Mouse (Mus musculus) MEL (cell line): Measurements from ENCODE around the gene Gckr. TPM values are rescaled to one million over a fixed set of nuclear protein-coding genes. Genes with fewer than 3 reads are reported as not detected.

Experiments used
- DNase-seq: peaks from one replicate; pipeline ENCODE4 v3.0.0; 2011; ENCODE audit warnings: low read depth, low spot score
- H3K27ac ChIP-seq: 2 replicates; pipeline ENCODE4 v1.5.1; 2012; ENCODE audit warnings: low read depth, mild to moderate bottlenecking, control low read depth, low read length, moderate library complexity; ENCODE audit not compliant: control insufficient read depth
- H3K27me3 ChIP-seq, 2 experiments: fragments of 150-350 bp in 1 of 2; sonication (generic) in 1 of 2; 2 replicates each; pipeline ENCODE4 v1.6.1; 2012; ENCODE audit warnings: low read length in 2 of 2, mild to moderate bottlenecking in 2 of 2, improper control_type of control experiment in 1 of 2, moderate library complexity in 1 of 2; ENCODE audit not compliant: insufficient read depth in 2 of 2, control insufficient read depth in 1 of 2
- H3K36me3 ChIP-seq, 2 experiments: 2 replicates each; pipeline ENCODE4 v1.6.1; 2012 to 2014; ENCODE audit warnings: low read length in 2 of 2, improper control_type of control experiment in 1 of 2, inconsistent platforms in 1 of 2, mild to moderate bottlenecking in 1 of 2; ENCODE audit not compliant: insufficient read depth in 2 of 2, control insufficient read depth in 1 of 2
- H3K4me1 ChIP-seq, 2 experiments: fragments of 150-350 bp in 1 of 2; sonication (generic) in 1 of 2; 2 replicates each; pipeline ENCODE4 v1.6.1; 2012; ENCODE audit warnings: low read length in 2 of 2, improper control_type of control experiment in 1 of 2, mild to moderate bottlenecking in 1 of 2; ENCODE audit not compliant: insufficient read depth in 2 of 2, control insufficient read depth in 1 of 2
- H3K4me3 ChIP-seq, 2 experiments: fragments of 150-350 bp in 1 of 2; sonication (generic) in 1 of 2; 2 replicates each; pipeline ENCODE4 v1.5.1; 2012; ENCODE audit warnings: low read depth in 2 of 2, low read length in 2 of 2, mild to moderate bottlenecking in 2 of 2, moderate library complexity in 2 of 2, control low read depth in 1 of 2, improper control_type of control experiment in 1 of 2; ENCODE audit not compliant: control insufficient read depth in 1 of 2, insufficient read depth in 1 of 2
- H3K79me2 ChIP-seq: 2 replicates; pipeline ENCODE4 v1.6.1; 2012; ENCODE audit warnings: mild to moderate bottlenecking, low read length, moderate library complexity; ENCODE audit not compliant: control insufficient read depth, poor library complexity, insufficient read depth
- H3K9ac ChIP-seq: 2 replicates; pipeline ENCODE4 v1.6.1; 2012; ENCODE audit warnings: low read depth, mild to moderate bottlenecking, control low read depth, low read length, moderate library complexity; ENCODE audit not compliant: control insufficient read depth, poor library complexity, severe bottlenecking
- H3K9me3 ChIP-seq: fragments of 150-350 bp; sonication (generic); replicated peaks from 2 replicates; pipeline ENCODE4 v1.6.1; 2012; ENCODE audit warnings: mild to moderate bottlenecking, low read length, improper control_type of control experiment, moderate library complexity; ENCODE audit not compliant: insufficient read depth
- BHLHE40 ChIP-seq: IDR thresholded peaks from 2 replicates; pipeline ENCODE4 v1.6.1; 2012; ENCODE audit warnings: low read depth, mild to moderate bottlenecking, inconsistent platforms, low read length, improper control_type of control experiment, borderline replicate concordance
- CHD1 ChIP-seq: IDR thresholded peaks from 2 replicates; pipeline ENCODE4 v1.6.1; 2012; ENCODE audit warnings: low read depth, mild to moderate bottlenecking, inconsistent platforms, low read length, improper control_type of control experiment
- CTCF ChIP-seq, 3 experiments: IDR thresholded peaks in 2 of 3; conservative IDR thresholded peaks in 1 of 3; 2 replicates each; pipeline ENCODE4 v1.5.1; 2011 to 2012; ENCODE audit warnings: low read length in 3 of 3, low read depth in 2 of 3, mild to moderate bottlenecking in 2 of 3, improper control_type of control experiment in 1 of 3, inconsistent platforms in 1 of 3, mixed read lengths in 1 of 3, moderate library complexity in 1 of 3; ENCODE audit not compliant: control insufficient read depth in 1 of 3, insufficient read depth in 1 of 3, poor library complexity in 1 of 3, severe bottlenecking in 1 of 3
- E2F4 ChIP-seq: IDR thresholded peaks from 2 replicates; pipeline ENCODE4 v1.6.1; 2011; ENCODE audit warnings: low read depth, low read length, improper control_type of control experiment, borderline replicate concordance
- ELF1 ChIP-seq: IDR thresholded peaks from 2 replicates; pipeline ENCODE4 v1.6.1; 2014; ENCODE audit warnings: low read depth, mild to moderate bottlenecking, inconsistent platforms, low read length, improper control_type of control experiment, moderate library complexity
- EP300 ChIP-seq, 2 experiments: IDR thresholded peaks; 2 replicates each; pipeline ENCODE4 v1.6.1; 2011; ENCODE audit warnings: improper control_type of control experiment in 2 of 2, low read length in 2 of 2, low read depth in 1 of 2, mild to moderate bottlenecking in 1 of 2
- GABPA ChIP-seq: IDR thresholded peaks from 2 replicates; pipeline ENCODE4 v1.6.1; 2012; ENCODE audit warnings: low read depth, mild to moderate bottlenecking, inconsistent platforms, low read length, improper control_type of control experiment, moderate library complexity
- GATA1 ChIP-seq: IDR thresholded peaks from 2 replicates; pipeline ENCODE4 v1.6.1; 2011; ENCODE audit warnings: low read depth, low read length, improper control_type of control experiment
- HCFC1 ChIP-seq: IDR thresholded peaks from 2 replicates; pipeline ENCODE4 v1.6.1; 2012; ENCODE audit warnings: low read depth, mild to moderate bottlenecking, inconsistent platforms, low read length, improper control_type of control experiment, moderate library complexity
- KAT2A ChIP-seq: conservative IDR thresholded peaks from 2 replicates; pipeline ENCODE4 v1.6.1; 2012; ENCODE audit warnings: low read depth, low read length, improper control_type of control experiment, inconsistent platforms
- MXI1 ChIP-seq: IDR thresholded peaks from 2 replicates; pipeline ENCODE4 v1.6.1; 2011; ENCODE audit warnings: mild to moderate bottlenecking, low read depth, low read length, improper control_type of control experiment
- MYC ChIP-seq: IDR thresholded peaks from 2 replicates; pipeline ENCODE4 v1.6.1; 2011; ENCODE audit warnings: low read depth, mild to moderate bottlenecking, low read length, improper control_type of control experiment, moderate library complexity
- NRF1 ChIP-seq: IDR thresholded peaks from 2 replicates; pipeline ENCODE4 v1.6.1; 2014; ENCODE audit warnings: low read depth, mild to moderate bottlenecking, inconsistent platforms, low read length, improper control_type of control experiment, moderate library complexity; ENCODE audit not compliant: poor library complexity, insufficient read depth, severe bottlenecking
- POLR2A ChIP-seq, 2 experiments: IDR thresholded peaks; 2 replicates each; pipeline ENCODE4 v1.6.1; 2011 to 2012; ENCODE audit warnings: low read length in 2 of 2, mild to moderate bottlenecking in 2 of 2, control low read depth in 1 of 2, improper control_type of control experiment in 1 of 2, low read depth in 1 of 2, moderate library complexity in 1 of 2; ENCODE audit not compliant: control insufficient read depth in 1 of 2, insufficient read depth in 1 of 2, poor library complexity in 1 of 2
- POLR2AphosphoS2 ChIP-seq: IDR thresholded peaks from 2 replicates; pipeline ENCODE4 v1.6.1; 2011; ENCODE audit warnings: low read length, improper control_type of control experiment
- RAD21 ChIP-seq: IDR thresholded peaks from 2 replicates; pipeline ENCODE4 v1.6.1; 2011; ENCODE audit warnings: mild to moderate bottlenecking, low read depth, low read length, improper control_type of control experiment
- RCOR1 ChIP-seq: IDR thresholded peaks from 2 replicates; pipeline ENCODE4 v1.6.1; 2012; ENCODE audit warnings: low read depth, mild to moderate bottlenecking, inconsistent platforms, low read length, improper control_type of control experiment
- SIN3A ChIP-seq: IDR thresholded peaks from 2 replicates; pipeline ENCODE4 v1.6.1; 2012; ENCODE audit warnings: low read length, improper control_type of control experiment, inconsistent platforms
- SMC3 ChIP-seq: IDR thresholded peaks from 2 replicates; pipeline ENCODE4 v1.6.1; 2011; ENCODE audit warnings: low read depth, low read length, improper control_type of control experiment
- TCF12 ChIP-seq: IDR thresholded peaks from 2 replicates; pipeline ENCODE4 v1.6.1; 2014; ENCODE audit warnings: low read depth, mild to moderate bottlenecking, inconsistent platforms, low read length, improper control_type of control experiment, moderate library complexity
- UBTF ChIP-seq: IDR thresholded peaks from 2 replicates; pipeline ENCODE4 v1.6.1; 2012; ENCODE audit warnings: low read depth, mild to moderate bottlenecking, inconsistent platforms, low read length, improper control_type of control experiment, moderate library complexity, borderline replicate concordance; ENCODE audit not compliant: insufficient read depth
- USF1 ChIP-seq: IDR thresholded peaks from 2 replicates; pipeline ENCODE4 v1.6.1; 2014; ENCODE audit warnings: low read depth, mild to moderate bottlenecking, inconsistent platforms, low read length, improper control_type of control experiment, moderate library complexity
- USF2 ChIP-seq, 2 experiments: IDR thresholded peaks; 2 replicates each; pipeline ENCODE4 v1.6.1; 2011 to 2012; ENCODE audit warnings: improper control_type of control experiment in 2 of 2, low read length in 2 of 2, borderline replicate concordance in 1 of 2, inconsistent platforms in 1 of 2, low read depth in 1 of 2, mild to moderate bottlenecking in 1 of 2; ENCODE audit not compliant: insufficient read depth in 1 of 2
- ZC3H11A ChIP-seq: IDR thresholded peaks from 2 replicates; pipeline ENCODE4 v1.6.1; 2012; ENCODE audit warnings: low read depth, mild to moderate bottlenecking, inconsistent platforms, low read length, improper control_type of control experiment
- ZKSCAN1 ChIP-seq: IDR thresholded peaks from 2 replicates; pipeline ENCODE4 v1.6.1; 2012; ENCODE audit warnings: low read depth, mild to moderate bottlenecking, inconsistent platforms, low read length, improper control_type of control experiment, moderate library complexity
- ZMIZ1 ChIP-seq: IDR thresholded peaks from 2 replicates; pipeline ENCODE4 v1.6.1; 2012; ENCODE audit warnings: low read depth, mild to moderate bottlenecking, inconsistent platforms, low read length, improper control_type of control experiment, moderate library complexity
- polyA plus RNA-seq, 2 experiments: library from polyadenylated mRNA; stranded (reverse) in 1 of 2; unstranded in 1 of 2; fragments of >175 nt in 1 of 2; fragments of >200 nt in 1 of 2; gene quantifications; 2 replicates each; pipeline versions ENCODE4 v1.2.1 to v1.2.4; 2012; ENCODE audit warnings: low replicate concordance in 2 of 2, low read depth in 1 of 2; ENCODE audit not compliant: insufficient read length in 2 of 2, insufficient read depth in 1 of 2, missing spikeins in 1 of 2
- total RNA-seq: library from RNA; depleted of rRNA; stranded (reverse); fragments of 300-350 nt; gene quantifications from 2 replicates; pipeline ENCODE4 v1.2.3, GENCODE M21; 2012

Gckr gene
- total and polyA plus RNA-seq, 3 experiments: 0.04 to 0.19 TPM; not detected in 1

DNA sequence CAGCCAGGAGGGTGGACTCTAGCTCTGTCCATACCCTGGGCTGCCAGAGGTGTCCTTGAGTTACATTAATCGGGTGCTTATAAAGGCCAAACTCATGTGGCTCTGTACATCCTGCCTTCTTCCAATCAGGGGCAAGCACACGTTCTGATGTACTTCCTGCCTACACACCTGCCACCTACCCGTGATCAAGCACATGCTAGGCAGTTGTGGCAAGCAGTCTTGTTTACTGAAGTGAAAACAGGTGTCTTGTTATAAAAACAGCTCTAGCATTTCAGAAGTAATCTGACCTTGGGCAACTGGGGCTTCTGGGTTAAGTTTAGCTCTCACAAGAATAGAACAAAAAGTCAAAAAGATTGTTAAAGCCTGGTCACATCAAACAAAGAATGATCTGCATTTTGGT is 26.8 kb downstream of the Gckr start:
- H3K27me3 ChIP-seq: no peaks in the 10 kb centered on the region; a peak in 2 of 4 replicates
- no peak for DNase-seq
- H3K4me1 ChIP-seq: no peaks in the 10 kb centered on the region

DNA sequence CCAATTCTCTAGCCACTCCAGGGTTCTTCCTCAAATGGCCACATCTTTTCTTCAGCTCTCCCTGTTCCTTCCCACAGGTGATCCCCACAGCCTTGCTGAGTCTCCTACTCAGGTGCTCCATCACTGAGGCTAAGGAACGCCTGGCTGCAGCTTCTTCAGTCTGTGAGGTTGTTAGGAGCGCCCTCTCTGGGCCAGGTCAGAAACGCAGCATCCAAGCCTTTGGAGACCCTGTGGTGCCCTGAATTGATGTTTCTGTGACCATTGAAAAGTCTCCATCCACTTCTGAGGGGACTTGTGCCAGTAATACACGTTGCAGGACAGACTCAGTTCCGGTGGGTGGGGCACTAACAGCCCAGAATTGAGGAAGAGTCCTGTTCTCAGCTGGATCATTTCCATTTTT is 29.6 kb downstream of the Gckr start:
- no peak overlapping the region for H3K27ac ChIP-seq
- no peaks in the 10 kb centered on the region for H3K9me3 ChIP-seq
- no peak for TF ChIP-seq BHLHE40
- no peak for TF ChIP-seq RCOR1
- TF ChIP-seq ELF1: no peak
- TF ChIP-seq USF1: no peak
- no peak for TF ChIP-seq ZMIZ1
- no peak for TF ChIP-seq UBTF
- peak; percentile 6; the same call in 1 of the 2 replicates for TF ChIP-seq RAD21
- TF ChIP-seq CTCF (IDR thresholded peaks at IDR 0.05 in 2 of 3, conservative IDR thresholded peaks at IDR 0.05 in 1 of 3; ENCODE audit: control insufficient read depth in 1 of 3, insufficient read depth in 1 of 3, low read depth in 2 of 3, low read length in 3 of 3, poor library complexity in 1 of 3, severe bottlenecking in 1 of 3): peak; percentile 21 to 29 (median 24); a peak in 4 of 6 replicates
- no peak for TF ChIP-seq USF2 (IDR thresholded peaks at IDR 0.05; ENCODE audit: borderline replicate concordance in 1 of 2, insufficient read depth in 1 of 2, low read depth in 1 of 2, low read length in 2 of 2)
- TF ChIP-seq CHD1: no peak
- no peaks in the 10 kb centered on the region for H3K79me2 ChIP-seq
- no peak overlapping the region for H3K9ac ChIP-seq
- no peaks in the 10 kb centered on the region; a peak in 2 of 4 replicates for H3K27me3 ChIP-seq
- DNase-seq: no peak
- no peaks in the 10 kb centered on the region for H3K4me1 ChIP-seq
- no peak overlapping the region for H3K4me3 ChIP-seq
- H3K36me3 ChIP-seq: no peaks in the 10 kb centered on the region

More for the DNA sequence above, 26.8 kb downstream of the Gckr start:
- Histone ChIP-seq H3K36me3 (no peaks in the 10 kb centered on the region), H3K9ac (no peak overlapping the region), H3K9me3 (no peaks in the 10 kb centered on the region), H3K4me3 (no peak overlapping the region), H3K27ac (no peak overlapping the region), H3K79me2 (no peaks in the 10 kb centered on the region)
- TF ChIP-seq POLR2AphosphoS2: no peak
- TF ChIP-seq RCOR1: no peak

DNA sequence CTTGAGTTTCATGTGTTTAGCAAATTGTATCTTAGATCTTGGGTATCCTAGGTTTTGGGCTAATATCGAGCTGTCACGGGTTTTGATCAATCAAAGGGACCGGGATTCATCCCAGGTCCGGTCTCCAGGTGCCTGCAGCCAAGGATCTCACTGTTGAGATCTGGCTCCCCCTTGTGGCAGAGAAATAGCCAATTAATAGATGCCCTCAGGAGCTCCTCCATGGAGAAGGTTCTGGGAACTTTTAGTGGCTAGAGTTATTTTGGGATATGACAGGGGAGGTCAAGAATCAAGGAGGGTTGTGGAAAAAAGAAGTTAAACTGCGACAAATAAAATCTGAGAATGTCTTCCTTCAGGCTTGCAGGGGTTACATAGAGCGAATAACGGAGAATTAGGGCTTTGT is 31.0 kb downstream of the Gckr start:
- no peaks in the 10 kb centered on the region for H3K27me3 ChIP-seq
- H3K9me3 ChIP-seq: no peaks in the 10 kb centered on the region
- no peak overlapping the region for H3K4me3 ChIP-seq
- H3K79me2 ChIP-seq: no peaks in the 10 kb centered on the region
- no peaks in the 10 kb centered on the region for H3K36me3 ChIP-seq
- peak; percentile 50 to 73 (median 66) for TF ChIP-seq CTCF (IDR thresholded peaks at IDR 0.05 in 2 of 3, conservative IDR thresholded peaks at IDR 0.05 in 1 of 3; ENCODE audit: control insufficient read depth in 1 of 3, insufficient read depth in 1 of 3, low read depth in 2 of 3, low read length in 3 of 3, poor library complexity in 1 of 3, severe bottlenecking in 1 of 3)
- no peak for TF ChIP-seq ELF1
- no peak for TF ChIP-seq HCFC1
- TF ChIP-seq SMC3: peak; percentile 65
- no peak for TF ChIP-seq TCF12
- no peak for TF ChIP-seq MYC
- TF ChIP-seq GABPA: no peak
- no peak for TF ChIP-seq KAT2A
- TF ChIP-seq POLR2A (IDR thresholded peaks at IDR 0.05; ENCODE audit: control insufficient read depth in 1 of 2, insufficient read depth in 1 of 2, low read depth in 1 of 2, low read length in 2 of 2, poor library complexity in 1 of 2): no peak
- TF ChIP-seq E2F4: no peak
- no peak for TF ChIP-seq SIN3A
- TF ChIP-seq ZC3H11A: peak; percentile 55
- no peak for TF ChIP-seq USF1
- no peak for TF ChIP-seq ZKSCAN1
- no peak for TF ChIP-seq GATA1
- no peak for TF ChIP-seq MXI1
- TF ChIP-seq NRF1: no peak
- TF ChIP-seq EP300 (IDR thresholded peaks at IDR 0.05; ENCODE audit: low read depth in 1 of 2, low read length in 2 of 2): no peak
- peak; percentile 68 for TF ChIP-seq RAD21
- H3K27ac ChIP-seq: no peak overlapping the region
- H3K9ac ChIP-seq: no peak overlapping the region
- H3K4me1 ChIP-seq: no peaks in the 10 kb centered on the region
- peak; percentile 54 for DNase-seq
